Mouse (Mus musculus): Measurements from ENCODE around the gene Tomm20.

GRCm38 (mm10) chr8:126969546-126969945 lies 23.9 kb upstream of the Tomm20 start:
- no peak for TF ChIP-seq CTCF (IDR thresholded peaks at IDR 0.05; ENCODE audit: borderline replicate concordance, control insufficient read depth, extremely low read depth, insufficient read depth, low read length, poor library complexity)
- no peak for TF ChIP-seq POLR2A (IDR thresholded peaks at IDR 0.05; ENCODE audit: control insufficient read depth, extremely low read depth, insufficient read depth, low read length, poor library complexity)
